Mouse (Mus musculus): ENCODE results near the gene Crygs.
A peak's percentile ranks its signal among the peaks of the same experiment; 100 is the strongest.
"Not testable (repeated sequence)": the region's sequence is repeated elsewhere in the genome, so short reads cannot be mapped to it uniquely, and the experiment has no call there.

The Crygs gene

GRCm38 (mm10) chr16:22789908-22790367 lies 21.4 kb downstream of the Crygs start:
- peak; percentile 91 for ATAC-seq (ENCODE audit: low TSS enrichment)

GRCm38 (mm10) chr16:22782686-22783085 lies 28.7 kb downstream of the Crygs start:
- ATAC-seq (ENCODE audit: low TSS enrichment): no peak

GRCm38 (mm10) chr16:22779228-22779835 lies 32.0 kb downstream of the Crygs start:
- ATAC-seq (ENCODE audit: low TSS enrichment): peak; percentile 56

GRCm38 (mm10) chr16:22778296-22778695 lies 33.1 kb downstream of the Crygs start:
- not testable (repeated sequence) for ATAC-seq (ENCODE audit: low TSS enrichment)

- ATAC-seq (ENCODE audit: low TSS enrichment): peak; percentile 80
These were observed 35.8 kb downstream of the Crygs start for GRCm38 (mm10) chr16:22775471-22775985.

GRCm38 (mm10) chr16:22768661-22769060 lies 42.7 kb downstream of the Crygs start:
- no peak for ATAC-seq (ENCODE audit: low TSS enrichment)

GRCm38 (mm10) chr16:22767405-22767804 lies 44.0 kb downstream of the Crygs start:
- ATAC-seq (ENCODE audit: low TSS enrichment): no peak

- no peak; the same call in 1 of the 2 replicates for ATAC-seq (ENCODE audit: low TSS enrichment)
These were observed 44.6 kb downstream of the Crygs start for GRCm38 (mm10) chr16:22766738-22767211.

GRCm38 (mm10) chr16:22765531-22765930 lies 45.8 kb downstream of the Crygs start:
- no peak for ATAC-seq (ENCODE audit: low TSS enrichment)
